Mouse (Mus musculus) liver, adult 2 months (tissue): ENCODE results near the gene Edf1. TPM values are rescaled to one million over a fixed set of nuclear protein-coding genes. Genes with fewer than 3 reads are reported as not detected.

Experiments used
- DNase-seq: peaks from one replicate; pipeline ENCODE4 v3.0.0-alpha.2; 2011; ENCODE audit warnings: low read depth, low spot score; ENCODE audit errors: extremely low read depth
- H3K27ac ChIP-seq: fragments of 200-500 bp; replicated peaks from 2 replicates; pipeline ENCODE4 v1.5.1; 2012; ENCODE audit warnings: low read depth, mild to moderate bottlenecking, control low read depth, inconsistent platforms, low read length; ENCODE audit not compliant: insufficient read depth
- H3K27me3 ChIP-seq: fragments of 200-500 bp; 2 replicates; pipeline ENCODE4 v1.6.1; 2012; ENCODE audit warnings: mild to moderate bottlenecking, moderate library complexity, low read length, inconsistent platforms; ENCODE audit not compliant: control insufficient read depth, insufficient read depth
- H3K36me3 ChIP-seq: fragments of 200-500 bp; 2 replicates; pipeline ENCODE4 v1.6.1; 2012; ENCODE audit warnings: low read length, inconsistent platforms; ENCODE audit not compliant: control insufficient read depth, insufficient read depth
- H3K4me1 ChIP-seq: fragments of 200-500 bp; 2 replicates; pipeline ENCODE4 v1.6.1; 2011; ENCODE audit warnings: low read length; ENCODE audit not compliant: control insufficient read depth, insufficient read depth
- H3K4me3 ChIP-seq: fragments of 200-500 bp; 2 replicates; pipeline ENCODE4 v1.5.1; 2011; ENCODE audit warnings: low read depth, mild to moderate bottlenecking, control low read depth, low read length, moderate library complexity; ENCODE audit not compliant: insufficient read depth
- H3K79me2 ChIP-seq: fragments of 200-500 bp; 2 replicates; pipeline ENCODE4 v1.6.1; 2012; ENCODE audit warnings: inconsistent platforms, mild to moderate bottlenecking, low read length, moderate library complexity; ENCODE audit not compliant: control insufficient read depth, insufficient read depth
- H3K9ac ChIP-seq: fragments of 200-500 bp; 2 replicates; pipeline ENCODE4 v1.6.1; 2012; ENCODE audit warnings: low read depth, mild to moderate bottlenecking, control low read depth, inconsistent platforms, low read length
- CTCF ChIP-seq: fragments of 200-500 bp; IDR thresholded peaks from 2 replicates; pipeline ENCODE4 v1.5.1; 2011; ENCODE audit warnings: low read depth, low read length, control low read depth
- POLR2A ChIP-seq: fragments of 200-500 bp; IDR thresholded peaks from 2 replicates; pipeline ENCODE4 v1.6.1; 2011; ENCODE audit warnings: low read length, control low read depth; ENCODE audit not compliant: insufficient read depth; ENCODE audit errors: extremely low read depth
- WGBS: fragments of 180-500 bp; shearing (Covaris S2); methylation state at CpG from one replicate; pipeline ENCODE4 v1.1.7; 2018; 5-methylcytosine and 5-hydroxymethylcytosine counted together
- polyA plus RNA-seq: library from polyadenylated mRNA; depleted of rRNA; stranded (reverse); fragments of >200 nt; gene quantifications from 2 replicates; pipeline ENCODE4 v1.2.3, GENCODE M21; 2012
- total RNA-seq: library from RNA; depleted of rRNA; stranded (reverse); fragments of >200 nt; gene quantifications from 2 replicates; pipeline ENCODE4 v1.2.3, GENCODE M21; 2014

Edf1 gene
- total and polyA plus RNA-seq, 2 experiments: 153 to 247 TPM

GRCm38 (mm10) chr2:25577951-25578795 lies 20.5 kb downstream of the Edf1 start:
- H3K27me3 ChIP-seq: peaks cover 30% of the 10 kb centered on the region
- 7% methylated on average over 75 of the region's 75 CpGs for WGBS
- H3K79me2 ChIP-seq: no peaks in the 10 kb centered on the region
- no peak overlapping the region for H3K27ac ChIP-seq
- no peak overlapping the region for H3K9ac ChIP-seq
- H3K36me3 ChIP-seq: no peaks in the 10 kb centered on the region
- no peak overlapping the region for H3K4me3 ChIP-seq
- H3K4me1 ChIP-seq: peaks cover 11% of the 10 kb centered on the region
- no peak for DNase-seq
- TF ChIP-seq CTCF (no peak; the same call in 1 of the 2 replicates), POLR2A (no peak)

GRCm38 (mm10) chr2:25578796-25579736 lies 21.4 kb downstream of the Edf1 start:
- no peaks in the 10 kb centered on the region for H3K79me2 ChIP-seq
- H3K4me1 ChIP-seq: peaks cover 11% of the 10 kb centered on the region
- H3K9ac ChIP-seq: no peak overlapping the region
- H3K27me3 ChIP-seq: peaks cover 30% of the 10 kb centered on the region
- H3K27ac ChIP-seq: no peak overlapping the region
- H3K36me3 ChIP-seq: no peaks in the 10 kb centered on the region
- DNase-seq: no peak
- no peak for TF ChIP-seq POLR2A
- TF ChIP-seq CTCF: no peak
- 8% methylated on average over 77 of the region's 77 CpGs for WGBS
- no peak overlapping the region for H3K4me3 ChIP-seq

DNA sequence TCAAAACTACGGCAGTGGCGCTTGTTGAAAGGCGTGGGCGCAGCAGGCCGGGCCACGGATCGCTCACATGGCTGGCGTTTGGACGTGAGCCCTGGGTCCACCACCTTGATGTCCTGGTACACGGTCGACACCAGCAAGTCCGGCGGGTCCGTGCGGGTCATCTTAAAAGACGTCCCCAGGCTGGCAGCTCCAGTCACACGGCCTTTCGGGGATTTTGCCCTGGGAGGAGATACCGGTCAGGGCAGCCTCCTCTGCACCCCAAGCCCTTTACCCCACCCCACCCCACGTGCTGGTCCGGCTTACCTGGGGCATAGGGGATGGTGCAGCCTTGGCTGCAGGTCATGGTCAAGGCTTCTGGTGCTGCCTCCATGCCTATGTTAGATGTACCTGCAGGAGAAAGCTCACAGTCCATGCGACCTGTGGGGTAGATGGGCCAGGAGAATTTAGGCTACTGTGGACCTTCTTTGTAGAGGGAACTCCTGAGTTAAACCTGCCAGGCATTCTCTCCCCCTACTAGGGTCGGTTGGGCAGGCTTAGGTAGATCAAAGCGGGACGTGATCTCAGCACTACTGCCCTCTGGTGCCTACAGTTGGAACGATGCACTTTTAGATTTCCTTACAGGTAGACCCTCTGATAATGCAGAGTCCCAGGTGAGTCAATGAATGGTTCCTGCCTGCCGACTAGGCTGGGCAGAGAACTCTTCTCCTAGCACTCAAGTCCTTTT lies 22.3 kb downstream of the Edf1 start:
- DNase-seq: no peak
- peaks cover 3% of the 10 kb centered on the region; the same call in 1 of the 2 replicates for H3K36me3 ChIP-seq
- H3K79me2 ChIP-seq: no peaks in the 10 kb centered on the region
- H3K9ac ChIP-seq: no peak overlapping the region
- H3K4me1 ChIP-seq: peaks cover 11% of the 10 kb centered on the region
- H3K27me3 ChIP-seq: peaks cover 30% of the 10 kb centered on the region
- 2% methylated on average over 27 of the region's 27 CpGs for WGBS
- H3K27ac ChIP-seq: no peak overlapping the region
- TF ChIP-seq POLR2A: no peak
- peak; percentile 63 for TF ChIP-seq CTCF
- no peak overlapping the region for H3K4me3 ChIP-seq

GRCm38 (mm10) chr2:25580621-25581101 lies 23.0 kb downstream of the Edf1 start:
- H3K4me3 ChIP-seq: no peak overlapping the region
- TF ChIP-seq CTCF: no peak
- no peak for TF ChIP-seq POLR2A
- H3K79me2 ChIP-seq: no peaks in the 10 kb centered on the region
- H3K27me3 ChIP-seq: peaks cover 30% of the 10 kb centered on the region
- H3K9ac ChIP-seq: no peak overlapping the region
- H3K27ac ChIP-seq: no peak overlapping the region
- peaks cover 4% of the 10 kb centered on the region; the same call in 1 of the 2 replicates for H3K36me3 ChIP-seq
- WGBS: 18% methylated on average over 6 of the region's 6 CpGs
- peaks cover 7% of the 10 kb centered on the region for H3K4me1 ChIP-seq
- DNase-seq: no peak

- Histone ChIP-seq H3K79me2 (no peaks in the 10 kb centered on the region), H3K27me3 (peaks cover 30% of the 10 kb centered on the region), H3K4me3 (peak within 1 kb of the TSS; percentile 23; the same call in 1 of the 2 replicates), H3K9ac (no peak within 1 kb of the TSS), H3K36me3 (peaks cover 4% of the 10 kb centered on the region; the same call in 1 of the 2 replicates), H3K4me1 (peaks cover 5% of the 10 kb centered on the region), H3K27ac (no peak within 1 kb of the TSS)
- no peak for TF ChIP-seq POLR2A
- peak; percentile 85 for TF ChIP-seq CTCF
- 6% methylated on average over 19 of the region's 19 CpGs for WGBS
- DNase-seq: no peak
Measured at GRCm38 (mm10) chr2:25581294-25581864, 23.7 kb downstream of the Edf1 start, which contains the start of gene Ajm1. Gene Ajm1 (minus strand): TSS chr2:25581757.
